Mouse (Mus musculus): ENCODE data around the gene Kcnd3.

GRCm38 (mm10) chr3:105453214-105453950 lies 1.3 kb downstream of the Kcnd3 start:
- TF ChIP-seq CTCF (conservative IDR thresholded peaks at IDR 0.05; ENCODE audit: insufficient read depth, insufficient read length, low read depth, low read length) (no peak), POLR2A (IDR thresholded peaks at IDR 0.05; ENCODE audit: low read depth, low read length) (no peak)
